Mouse (Mus musculus) layer of hippocampus, postnatal 14 days (tissue): ENCODE measurements around the gene Egfem1. TPM values are rescaled to one million over a fixed set of nuclear protein-coding genes. Genes with fewer than 3 reads are reported as not detected.

ENCODE experiments used
- DNase-seq, 2 experiments: peaks; one replicate each; pipeline ENCODE4 v3.0.0; 2021 to 2022; ENCODE audit warnings: low spot score in 2 of 2, mixed read lengths in 1 of 2
- total RNA-seq, 2 experiments: library from RNA; stranded (reverse); gene quantifications; 2 replicates each; pipeline ENCODE4 v1.2.3; 2021

The Egfem1 gene
- total RNA-seq, 2 experiments from 2014 or later, result 27.4 to 27.7 TPM

GRCm38 (mm10) chr3:29132054-29132931, 50.5 kb downstream of the Egfem1 start:
- no peak for DNase-seq

- no peak for DNase-seq
These were observed 52.7 kb downstream of the Egfem1 start for GRCm38 (mm10) chr3:29134509-29134908.

GRCm38 (mm10) chr3:29135176-29136064, 53.6 kb downstream of the Egfem1 start:
- DNase-seq, result peak; percentile 22 to 43

DNA sequence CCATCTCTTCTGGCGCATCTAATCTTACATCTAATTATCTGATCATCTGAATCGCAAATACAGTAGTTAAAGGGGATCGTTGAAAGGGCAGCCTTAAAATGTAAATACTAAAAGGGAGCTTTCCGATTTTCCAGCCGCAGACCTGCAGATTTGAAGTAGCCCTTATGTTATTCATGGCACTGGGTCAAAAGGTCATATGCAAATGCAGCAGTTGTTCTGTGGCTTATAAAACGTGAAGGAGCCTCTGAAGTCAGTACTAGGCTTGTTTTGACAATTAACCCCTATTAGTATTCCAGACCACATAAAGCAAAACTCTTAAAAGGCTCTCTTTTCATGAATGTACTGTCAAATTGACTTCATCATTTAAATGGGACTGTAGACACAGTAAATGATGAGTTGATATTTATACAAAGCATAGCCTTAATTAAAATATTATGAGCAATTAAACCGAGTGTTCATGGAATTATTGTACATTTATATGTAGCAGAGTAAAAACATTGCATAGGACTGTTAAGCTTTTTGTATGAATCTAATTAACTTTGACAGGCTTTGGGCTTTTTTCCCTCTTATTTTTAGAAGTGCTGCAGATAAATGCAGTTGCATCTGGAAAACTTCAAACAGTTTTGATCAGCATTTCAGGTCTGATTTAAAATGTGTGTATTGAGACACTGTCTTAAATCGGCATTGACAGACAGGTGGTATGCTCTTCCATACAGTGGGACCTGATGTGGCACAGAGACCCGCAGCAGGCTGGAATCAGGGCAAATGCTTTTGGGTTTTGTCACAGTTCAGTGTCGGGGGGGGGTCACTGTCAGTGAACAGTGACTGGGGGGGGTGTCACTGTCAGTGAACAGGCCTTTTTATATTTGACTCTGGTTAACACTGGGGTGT, 54.5 kb downstream of the Egfem1 start:
- no peak for DNase-seq

DNA sequence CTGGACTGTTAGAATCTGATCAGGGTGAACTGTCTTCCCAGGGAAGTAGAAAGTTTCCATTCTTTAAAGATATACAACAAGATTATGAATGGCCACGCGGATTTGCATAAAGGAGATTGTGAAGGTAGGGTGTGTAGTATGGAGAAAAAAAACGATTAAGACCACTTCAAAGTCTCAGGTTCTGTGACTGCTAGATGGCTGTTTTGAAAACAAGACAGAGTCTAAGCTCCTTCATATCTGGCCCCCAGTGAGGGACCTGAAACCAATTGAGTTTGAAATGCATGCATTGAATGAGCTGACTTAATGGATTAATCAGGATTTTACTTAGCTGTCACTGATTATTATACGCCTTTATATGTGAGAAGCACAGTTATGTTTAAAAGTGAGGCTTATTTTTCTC, 86.6 kb downstream of the Egfem1 start:
- DNase-seq, result no peak

DNA sequence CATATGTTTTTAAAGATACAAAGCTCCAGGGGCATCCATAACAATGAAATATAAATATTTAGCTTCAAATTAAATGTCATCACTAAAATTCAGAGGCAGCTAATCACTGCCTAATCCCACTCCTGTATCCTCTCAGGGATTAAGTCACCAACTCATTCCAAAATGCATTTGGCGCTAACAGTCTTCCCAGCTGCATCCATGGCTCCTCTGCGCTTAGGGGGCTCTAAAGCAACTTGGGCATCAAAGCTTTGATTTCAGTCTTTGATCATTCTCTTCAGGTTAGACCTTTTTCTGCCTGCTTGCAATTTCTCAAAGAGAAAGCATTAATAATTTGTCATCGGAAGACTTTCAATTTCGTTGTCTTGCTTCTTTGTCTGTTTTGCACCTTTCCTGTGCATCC, 87.2 kb downstream of the Egfem1 start:
- no peak for DNase-seq

GRCm38 (mm10) chr3:29176991-29177390, 95.2 kb downstream of the Egfem1 start:
- no peak for DNase-seq

- no peak for DNase-seq
These were observed 101.2 kb downstream of the Egfem1 start for GRCm38 (mm10) chr3:29182988-29183387.

GRCm38 (mm10) chr3:29183615-29184198, 101.9 kb downstream of the Egfem1 start:
- no peak for DNase-seq

DNA sequence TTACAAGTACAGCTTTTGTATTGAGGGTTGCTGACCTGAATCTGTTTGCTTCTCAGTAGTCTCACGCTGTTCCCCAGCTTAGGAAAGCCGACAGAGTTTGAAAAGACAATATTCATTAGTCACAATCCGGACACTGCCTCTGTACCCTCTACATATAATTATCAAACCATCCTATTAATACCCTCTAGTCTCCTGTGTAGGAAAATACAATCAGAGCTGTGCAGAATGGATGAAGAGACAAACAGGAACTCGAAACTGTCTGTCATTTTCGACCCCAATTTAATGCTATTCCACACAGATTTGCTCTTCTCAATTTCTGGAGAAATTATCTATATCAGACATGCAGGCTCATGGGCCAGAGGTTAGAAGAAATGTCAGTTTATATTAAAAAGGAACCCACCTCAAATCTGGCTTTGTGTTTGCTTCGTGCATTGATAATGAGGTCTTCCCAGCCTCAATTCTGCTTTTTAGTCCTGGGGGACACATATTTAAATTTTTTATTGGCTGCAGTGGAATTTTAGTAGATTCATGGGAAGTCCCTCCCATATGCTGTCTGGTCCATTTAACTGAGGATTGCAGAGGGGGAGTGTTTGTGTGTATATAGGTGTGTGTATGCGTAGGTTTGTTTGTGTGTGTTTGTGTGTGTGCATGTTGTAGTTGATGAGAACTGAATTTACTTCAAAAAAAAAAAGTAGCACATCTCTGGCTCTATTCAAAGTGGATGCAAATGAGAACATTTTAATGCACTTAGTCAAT, 102.8 kb downstream of the Egfem1 start:
- no peak for DNase-seq

GRCm38 (mm10) chr3:29190263-29190662, 108.4 kb downstream of the Egfem1 start:
- DNase-seq, result no peak

DNA sequence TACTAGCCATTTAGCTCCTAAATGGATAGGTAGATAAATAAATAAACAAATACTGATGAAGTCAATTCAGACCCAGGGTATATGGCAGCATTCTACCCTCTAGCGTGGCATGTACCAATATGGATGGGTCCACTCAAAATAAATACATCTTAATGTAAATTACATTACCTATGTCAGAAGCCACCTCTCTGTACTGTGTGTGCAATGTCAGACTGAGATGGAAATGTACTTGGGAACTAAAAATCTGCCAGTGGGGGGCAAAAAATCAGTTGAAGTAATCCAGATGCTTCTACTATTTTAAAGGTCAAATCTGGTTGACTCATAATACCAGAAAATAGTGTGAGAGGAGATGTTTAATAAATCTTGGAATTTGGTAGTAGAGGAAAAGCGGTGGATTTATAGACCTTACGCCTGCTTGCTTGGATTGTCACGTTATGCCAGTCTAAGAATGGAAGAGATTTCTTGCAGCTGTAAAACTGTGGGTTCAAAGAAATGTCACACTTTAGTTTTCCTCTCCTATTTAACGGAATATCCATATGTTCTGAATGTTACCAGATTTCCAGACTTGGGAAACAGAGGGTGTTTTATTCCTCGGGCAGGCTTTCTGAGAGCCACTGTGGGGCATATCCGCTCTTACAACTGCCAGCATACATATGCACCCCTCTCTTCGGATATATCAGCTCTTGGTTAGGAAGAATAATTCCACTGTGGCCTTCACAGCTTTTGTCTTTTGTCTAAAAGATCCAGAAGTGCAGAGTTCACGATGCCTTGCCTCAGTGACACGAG, 116.1 kb downstream of the Egfem1 start:
- DNase-seq, result no peak

DNA sequence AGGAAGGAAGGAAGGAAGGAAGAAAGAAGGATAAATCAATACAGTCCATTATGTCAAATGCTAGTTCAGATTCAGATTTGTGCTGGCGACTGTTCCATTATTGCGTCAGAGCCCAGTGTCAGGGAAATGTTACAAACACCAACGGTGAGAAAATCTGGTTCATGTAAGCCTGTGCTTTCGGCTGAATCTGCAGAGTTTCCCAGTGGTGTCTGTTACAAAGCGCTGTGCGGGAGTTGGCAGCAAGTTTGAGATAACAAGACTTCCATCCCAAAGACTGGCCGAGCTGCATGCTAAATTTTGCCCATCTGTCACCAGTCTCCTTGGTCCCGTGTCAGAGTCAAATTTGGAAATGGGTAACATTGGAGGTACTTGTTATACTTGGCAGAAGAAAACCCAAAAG, 118.8 kb downstream of the Egfem1 start:
- peak in 1 of 2 experiments; percentile 44 for DNase-seq

DNA sequence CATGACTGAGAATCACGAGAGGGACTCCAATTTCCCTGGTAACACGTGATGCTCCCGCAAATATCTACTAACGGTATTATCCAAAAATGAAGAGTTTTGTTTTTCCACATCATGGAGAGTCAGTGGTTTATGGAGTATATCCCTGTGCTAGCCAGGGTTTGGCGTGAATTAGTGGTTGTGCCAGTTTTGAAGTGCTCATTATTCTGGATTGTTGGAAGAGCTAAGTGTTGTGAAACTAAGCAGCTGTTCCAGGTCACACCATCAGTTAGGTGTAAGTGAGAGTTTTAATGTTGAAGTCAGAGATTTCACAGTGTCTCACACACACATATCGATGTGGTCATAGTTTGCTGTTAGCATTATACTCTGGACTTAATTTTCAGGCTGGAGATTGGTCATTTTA, 120.7 kb downstream of the Egfem1 start:
- peak in 1 of 2 experiments; percentile 27 for DNase-seq

DNA sequence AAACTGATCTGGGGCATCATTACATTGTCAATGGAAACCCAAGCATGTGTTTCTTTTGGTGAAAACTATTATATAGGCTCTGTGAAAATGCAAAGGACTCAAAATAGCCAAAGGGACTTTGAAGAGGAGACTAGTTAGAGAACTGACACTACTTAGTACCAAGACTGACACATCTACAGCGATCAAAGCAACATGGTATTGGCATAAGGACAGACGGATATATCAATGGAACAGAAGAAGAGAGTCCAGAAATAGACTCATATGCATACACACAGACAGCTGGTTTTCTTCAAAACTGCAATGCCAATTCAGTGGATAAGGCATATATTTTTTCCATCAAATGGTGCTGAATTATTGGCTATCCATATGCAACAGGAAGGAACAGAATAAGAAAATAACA, 140.6 kb downstream of the Egfem1 start:
- DNase-seq, result no peak

DNA sequence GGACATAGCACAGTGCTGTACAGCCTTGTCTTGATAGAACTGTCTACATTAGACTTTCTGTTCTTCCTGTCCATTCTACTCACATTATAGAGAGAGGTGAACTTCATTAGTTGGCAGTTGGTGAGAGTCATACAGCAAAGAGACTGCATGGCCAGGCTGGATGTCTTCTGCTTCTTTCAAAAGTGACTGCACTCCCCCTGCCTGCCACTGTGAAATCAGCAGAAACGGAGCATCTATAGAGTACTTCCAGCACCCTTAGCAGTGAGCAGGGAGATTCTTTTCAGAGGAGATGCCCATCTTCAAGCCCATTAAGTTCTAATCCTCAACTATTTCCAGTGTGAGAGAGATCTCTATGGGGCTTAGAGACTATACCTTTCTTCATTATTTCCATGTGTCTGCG, 147.9 kb downstream of the Egfem1 start:
- no peak for DNase-seq

DNA sequence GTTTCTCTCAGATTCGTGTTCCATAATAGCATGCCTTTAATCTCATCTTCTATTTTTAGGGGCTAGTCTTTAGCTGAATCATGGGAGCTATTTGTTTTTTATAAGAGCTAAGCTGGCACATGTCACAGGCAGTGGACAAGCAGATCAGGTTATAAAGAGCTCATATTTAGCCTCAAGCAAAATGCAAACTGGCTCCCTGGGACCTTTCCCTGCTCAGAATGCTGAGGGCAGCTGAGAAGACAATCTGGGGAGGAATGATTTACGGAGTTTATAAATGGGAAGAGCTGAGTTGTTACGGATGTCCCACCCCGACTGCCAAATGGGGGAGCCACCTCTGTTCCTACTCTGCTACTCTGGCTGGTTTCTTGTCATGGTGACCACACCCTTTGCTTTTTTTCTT, 153.7 kb downstream of the Egfem1 start:
- no peak for DNase-seq

GRCm38 (mm10) chr3:29236517-29236916, 154.7 kb downstream of the Egfem1 start:
- DNase-seq, result no peak

- no peak for DNase-seq
These were observed 161.8 kb downstream of the Egfem1 start for GRCm38 (mm10) chr3:29243600-29243999.
